Mouse (Mus musculus): Measurements from ENCODE around the gene Nsf. TPM values are rescaled to one million over a fixed set of nuclear protein-coding genes. Genes with fewer than 3 reads are reported as not detected.

Gene Nsf
- polyA plus RNA-seq, 1 experiment: 10.3 TPM

DNA sequence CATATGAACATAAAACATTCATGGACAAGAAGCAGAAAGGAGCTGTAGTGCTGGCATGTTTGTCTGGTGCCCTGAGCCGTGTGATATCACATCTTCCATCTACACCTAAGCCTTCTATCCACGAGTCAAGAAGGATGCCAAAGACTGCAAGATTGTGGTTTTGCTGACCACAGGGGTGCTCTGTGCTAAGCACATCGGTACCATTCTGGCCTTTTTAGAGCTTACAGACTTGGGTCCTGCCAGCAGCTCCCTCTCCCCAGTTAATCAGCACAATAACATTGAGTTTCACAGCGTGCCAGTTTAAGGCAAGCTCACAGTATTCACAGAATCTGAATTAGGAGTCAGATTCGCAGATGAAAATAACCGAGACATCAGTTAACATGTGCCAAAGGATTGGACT is 75.4 kb downstream of the Nsf start:
- Histone ChIP-seq H3K27ac (ENCODE audit: control insufficient read depth, insufficient read depth, low read depth, low read length) (no peak overlapping the region), H3K4me1 (ENCODE audit: control insufficient read depth, insufficient read depth, low read length) (no peaks in the 10 kb centered on the region), H3K36me3 (ENCODE audit: control insufficient read depth, insufficient read depth, low read length) (no peaks in the 10 kb centered on the region), H3K4me3 (ENCODE audit: control insufficient read depth, low read depth, low read length) (no peak overlapping the region), H3K27me3 (ENCODE audit: control insufficient read depth, insufficient read depth, low read length) (no peaks in the 10 kb centered on the region)
- TF ChIP-seq CTCF (IDR thresholded peaks at IDR 0.05; ENCODE audit: control insufficient read depth, insufficient read depth, insufficient replicate concordance, low read depth, low read length): no peak
- TF ChIP-seq POLR2A (IDR thresholded peaks at IDR 0.05; ENCODE audit: control insufficient read depth, low read depth, low read length): no peak

DNA sequence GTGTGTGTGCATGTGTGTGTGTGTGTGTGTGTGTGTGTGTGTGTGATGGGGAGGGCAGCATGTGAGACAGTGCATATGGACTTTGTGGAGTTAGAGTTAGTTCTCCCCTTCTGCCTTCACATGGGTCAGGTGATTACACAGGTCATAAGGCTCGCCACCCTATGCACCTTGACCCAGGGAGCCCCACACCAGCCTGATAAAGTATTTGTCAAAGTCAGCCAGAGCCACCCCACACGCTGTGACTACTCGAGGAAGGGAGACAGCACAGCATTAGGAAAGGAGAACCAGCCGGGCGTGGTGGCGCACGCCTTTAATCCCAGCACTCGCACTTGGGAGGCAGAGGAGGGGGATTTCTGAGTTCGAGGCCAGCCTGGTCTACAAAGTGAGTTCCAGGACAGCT is 83.5 kb downstream of the Nsf start:
- no peaks in the 10 kb centered on the region for H3K36me3 ChIP-seq (ENCODE audit: control insufficient read depth, insufficient read depth, low read length)
- H3K4me1 ChIP-seq (ENCODE audit: control insufficient read depth, insufficient read depth, low read length): no peaks in the 10 kb centered on the region
- H3K4me3 ChIP-seq (ENCODE audit: control insufficient read depth, low read depth, low read length): no peak overlapping the region
- no peak for TF ChIP-seq CTCF (IDR thresholded peaks at IDR 0.05; ENCODE audit: control insufficient read depth, insufficient read depth, insufficient replicate concordance, low read depth, low read length)
- TF ChIP-seq POLR2A (IDR thresholded peaks at IDR 0.05; ENCODE audit: control insufficient read depth, low read depth, low read length): no peak
- H3K27me3 ChIP-seq (ENCODE audit: control insufficient read depth, insufficient read depth, low read length): no peaks in the 10 kb centered on the region
- H3K27ac ChIP-seq (ENCODE audit: control insufficient read depth, insufficient read depth, low read depth, low read length): no peak overlapping the region

DNA sequence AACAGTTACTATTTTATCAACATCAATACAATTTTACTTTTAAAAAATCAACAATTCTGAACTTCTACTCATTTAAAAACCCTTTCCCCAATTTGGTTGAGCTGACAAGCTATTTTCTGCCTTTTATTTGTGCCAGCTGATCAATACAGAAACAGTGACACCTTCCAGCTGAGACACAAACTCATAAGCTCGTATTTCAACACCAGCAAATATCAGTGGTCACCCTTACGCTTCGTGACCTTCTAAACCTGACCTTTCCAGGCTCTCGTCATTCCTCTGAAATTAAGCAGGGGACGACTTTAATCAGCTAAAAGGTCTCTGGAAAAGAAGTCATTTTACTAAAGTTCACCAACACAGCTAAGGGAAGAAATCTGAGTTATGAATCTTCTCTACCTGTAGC is 86.2 kb downstream of the Nsf start:
- H3K36me3 ChIP-seq (ENCODE audit: control insufficient read depth, insufficient read depth, low read length): no peaks in the 10 kb centered on the region
- TF ChIP-seq POLR2A (IDR thresholded peaks at IDR 0.05; ENCODE audit: control insufficient read depth, low read depth, low read length): no peak
- TF ChIP-seq CTCF (IDR thresholded peaks at IDR 0.05; ENCODE audit: control insufficient read depth, insufficient read depth, insufficient replicate concordance, low read depth, low read length): no peak
- no peak overlapping the region for H3K4me3 ChIP-seq (ENCODE audit: control insufficient read depth, low read depth, low read length)
- no peak overlapping the region for H3K27ac ChIP-seq (ENCODE audit: control insufficient read depth, insufficient read depth, low read depth, low read length)
- no peaks in the 10 kb centered on the region for H3K4me1 ChIP-seq (ENCODE audit: control insufficient read depth, insufficient read depth, low read length)
- H3K27me3 ChIP-seq (ENCODE audit: control insufficient read depth, insufficient read depth, low read length): no peaks in the 10 kb centered on the region

DNA sequence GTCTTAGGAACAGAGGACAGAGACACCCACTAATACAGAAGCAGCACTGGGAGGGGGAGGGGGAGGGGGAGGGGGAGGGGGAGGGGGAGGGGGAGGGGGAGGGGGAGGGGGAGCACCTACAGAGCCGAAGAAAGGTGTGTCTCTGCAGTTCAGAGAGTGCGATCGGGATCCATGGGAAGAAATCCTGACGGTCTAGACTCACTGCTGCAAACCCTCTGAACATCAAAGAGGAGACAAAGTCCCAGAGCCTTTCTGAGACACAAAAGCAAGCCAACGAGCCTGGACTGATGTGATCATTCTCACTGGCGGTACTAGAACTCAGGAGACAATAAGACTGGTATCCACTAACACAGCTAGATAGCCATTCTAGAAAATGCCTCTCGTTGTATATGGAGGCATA is 88.5 kb downstream of the Nsf start:
- Histone ChIP-seq H3K27me3 (ENCODE audit: control insufficient read depth, insufficient read depth, low read length) (no peaks in the 10 kb centered on the region), H3K4me1 (ENCODE audit: control insufficient read depth, insufficient read depth, low read length) (no peaks in the 10 kb centered on the region), H3K27ac (ENCODE audit: control insufficient read depth, insufficient read depth, low read depth, low read length) (no peak overlapping the region), H3K36me3 (ENCODE audit: control insufficient read depth, insufficient read depth, low read length) (no peaks in the 10 kb centered on the region), H3K4me3 (ENCODE audit: control insufficient read depth, low read depth, low read length) (no peak overlapping the region)
- TF ChIP-seq POLR2A (IDR thresholded peaks at IDR 0.05; ENCODE audit: control insufficient read depth, low read depth, low read length): no peak
- TF ChIP-seq CTCF (IDR thresholded peaks at IDR 0.05; ENCODE audit: control insufficient read depth, insufficient read depth, insufficient replicate concordance, low read depth, low read length): no peak

DNA sequence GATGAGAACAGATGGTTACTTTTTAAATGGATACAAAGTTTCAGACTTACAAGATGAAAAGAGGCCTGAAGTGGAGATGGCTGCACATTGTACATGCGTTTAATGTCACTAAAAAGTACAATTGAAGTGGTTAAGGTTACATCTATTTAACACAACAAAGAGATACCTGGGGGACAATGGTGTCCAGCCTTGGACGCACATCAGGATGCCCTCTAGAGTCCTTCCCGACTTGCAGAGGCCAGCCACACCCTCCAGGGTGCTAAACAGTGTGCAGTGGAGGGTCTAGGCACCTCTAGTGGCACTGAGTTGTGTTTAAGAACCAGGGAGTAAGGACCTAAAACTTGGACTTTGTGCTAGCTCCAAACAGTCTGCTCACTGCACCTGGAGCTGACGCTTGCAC is 89.4 kb downstream of the Nsf start:
- H3K4me3 ChIP-seq (ENCODE audit: control insufficient read depth, low read depth, low read length): no peak overlapping the region
- no peaks in the 10 kb centered on the region for H3K4me1 ChIP-seq (ENCODE audit: control insufficient read depth, insufficient read depth, low read length)

DNA sequence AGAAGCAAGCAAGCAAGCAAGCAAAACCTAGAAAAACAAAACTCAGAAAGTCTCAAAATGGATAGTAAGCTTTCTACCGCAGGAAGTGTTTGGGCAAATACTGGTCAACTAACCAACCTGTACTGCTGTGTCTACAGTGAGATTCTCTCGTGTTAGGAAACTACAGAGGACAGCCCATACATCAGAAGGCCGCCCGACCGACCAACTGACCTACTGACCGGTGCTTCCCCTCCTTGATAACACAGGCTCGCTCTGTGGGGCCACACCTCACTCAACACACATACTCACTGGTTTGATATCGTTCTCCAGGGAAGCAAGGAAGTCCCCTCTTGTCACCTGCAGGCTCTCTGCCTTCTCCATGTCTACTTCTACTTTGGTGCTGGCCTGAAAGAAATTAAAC is 90.9 kb downstream of the Nsf start:
- H3K36me3 ChIP-seq (ENCODE audit: control insufficient read depth, insufficient read depth, low read length): no peaks in the 10 kb centered on the region; the same call in 1 of the 2 replicates
- H3K4me3 ChIP-seq (ENCODE audit: control insufficient read depth, low read depth, low read length): no peak overlapping the region
- TF ChIP-seq POLR2A (IDR thresholded peaks at IDR 0.05; ENCODE audit: control insufficient read depth, low read depth, low read length) (no peak), CTCF (IDR thresholded peaks at IDR 0.05; ENCODE audit: control insufficient read depth, insufficient read depth, insufficient replicate concordance, low read depth, low read length) (no peak)
- H3K27ac ChIP-seq (ENCODE audit: control insufficient read depth, insufficient read depth, low read depth, low read length): no peak overlapping the region
- H3K4me1 ChIP-seq (ENCODE audit: control insufficient read depth, insufficient read depth, low read length): no peaks in the 10 kb centered on the region
- H3K27me3 ChIP-seq (ENCODE audit: control insufficient read depth, insufficient read depth, low read length): no peaks in the 10 kb centered on the region

More for the DNA sequence above, 89.4 kb downstream of the Nsf start:
- Histone ChIP-seq H3K27ac (ENCODE audit: control insufficient read depth, insufficient read depth, low read depth, low read length) (no peak overlapping the region), H3K27me3 (ENCODE audit: control insufficient read depth, insufficient read depth, low read length) (no peaks in the 10 kb centered on the region), H3K36me3 (ENCODE audit: control insufficient read depth, insufficient read depth, low read length) (no peaks in the 10 kb centered on the region; the same call in 1 of the 2 replicates)
- no peak for TF ChIP-seq CTCF (IDR thresholded peaks at IDR 0.05; ENCODE audit: control insufficient read depth, insufficient read depth, insufficient replicate concordance, low read depth, low read length)
- no peak for TF ChIP-seq POLR2A (IDR thresholded peaks at IDR 0.05; ENCODE audit: control insufficient read depth, low read depth, low read length)

DNA sequence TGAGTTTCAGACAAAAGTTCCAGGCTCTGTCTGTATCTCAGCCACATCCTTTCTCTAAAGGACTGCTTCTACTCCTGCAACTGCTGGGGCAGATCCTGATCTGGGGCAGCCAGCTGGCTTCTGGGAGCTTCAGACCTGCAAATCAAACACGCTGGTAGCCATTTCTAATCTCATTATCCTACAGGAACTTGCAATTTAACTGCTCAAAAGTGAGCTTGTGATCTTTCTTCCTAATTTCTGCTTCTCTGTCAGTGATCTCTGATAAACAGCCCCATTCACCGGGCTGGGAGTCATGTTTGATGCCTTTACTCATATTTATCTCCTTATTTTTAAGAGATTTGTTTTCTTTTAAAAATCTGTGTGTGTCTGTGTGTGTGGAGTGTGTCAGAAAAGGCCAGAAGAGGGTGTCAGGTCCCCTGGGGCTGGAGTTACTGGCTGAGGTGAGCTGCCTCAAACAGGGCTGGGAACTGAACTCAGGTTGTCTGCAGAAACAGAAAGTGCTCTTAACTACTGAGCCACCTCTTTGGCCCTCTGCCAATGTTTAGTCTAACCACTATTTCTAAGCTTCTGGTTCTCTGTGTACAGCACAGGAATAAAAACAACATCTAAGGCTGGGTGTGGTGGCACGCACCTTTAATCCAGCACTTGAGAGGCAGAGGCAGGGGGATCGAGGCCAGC is 93.8 kb downstream of the Nsf start:
- Histone ChIP-seq H3K27me3 (ENCODE audit: control insufficient read depth, insufficient read depth, low read length) (no peaks in the 10 kb centered on the region), H3K27ac (ENCODE audit: control insufficient read depth, insufficient read depth, low read depth, low read length) (no peak overlapping the region), H3K36me3 (ENCODE audit: control insufficient read depth, insufficient read depth, low read length) (no peaks in the 10 kb centered on the region; the same call in 1 of the 2 replicates), H3K4me3 (ENCODE audit: control insufficient read depth, low read depth, low read length) (no peak overlapping the region), H3K4me1 (ENCODE audit: control insufficient read depth, insufficient read depth, low read length) (no peaks in the 10 kb centered on the region)
- no peak for TF ChIP-seq POLR2A (IDR thresholded peaks at IDR 0.05; ENCODE audit: control insufficient read depth, low read depth, low read length)
- TF ChIP-seq CTCF (IDR thresholded peaks at IDR 0.05; ENCODE audit: control insufficient read depth, insufficient read depth, insufficient replicate concordance, low read depth, low read length): no peak

Measured in testis, adult 2 months (tissue).